In the genomic region with DNA sequence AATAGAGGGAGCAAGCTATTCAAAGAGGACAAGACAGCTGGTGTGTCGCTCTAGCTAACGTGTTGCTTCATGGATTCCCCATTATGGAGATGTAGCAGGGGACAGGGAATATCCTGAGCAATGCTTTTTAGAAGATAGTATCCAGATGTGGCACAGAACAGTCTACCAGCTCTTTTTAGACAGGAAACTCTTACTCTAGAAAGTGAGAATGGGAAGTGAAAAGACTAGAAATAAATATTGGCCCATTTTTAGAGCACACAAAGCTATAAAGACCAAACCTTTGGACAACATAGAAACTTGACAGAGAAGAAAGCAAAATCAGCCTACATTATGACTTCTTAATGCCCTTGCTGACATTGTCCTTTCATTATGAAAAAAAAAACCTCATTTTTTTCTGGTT, we compare ENCODE assay signal across 1 mouse cellular context.
TF ChIP-seq lines count a peak whose summit lies in the region.

No protein-coding gene starts in this region.

TF ChIP-seq in CH12.LX, 34 proteins besides CTCF, POLR2A, EP300 and RAD21 (continued from another document):
- TF ChIP-seq BHLHE40 (IDR thresholded peaks at IDR 0.05; ENCODE audit: low read depth, low read length) = peak; percentile 54; the same call in 1 of the 2 replicates
- 0 out of 2 replicates have a peak, but pooled peaks have one; percentile 22 for TF ChIP-seq ELF1 (IDR thresholded peaks at IDR 0.05; ENCODE audit: low read depth, low read length)
- TF ChIP-seq MEF2A (IDR thresholded peaks at IDR 0.05; ENCODE audit: borderline replicate concordance, low read depth, low read length) = peak; percentile 99
- no peak for TF ChIP-seq KAT2A (IDR thresholded peaks at IDR 0.05; ENCODE audit: insufficient replicate concordance, low read length)
- no peak for TF ChIP-seq MXI1 (IDR thresholded peaks at IDR 0.05; ENCODE audit: low read depth, low read length)
- no peak for TF ChIP-seq MAFK (IDR thresholded peaks at IDR 0.05; ENCODE audit: insufficient replicate concordance, low read length)
- no peak for TF ChIP-seq ZMIZ1 (IDR thresholded peaks at IDR 0.05; ENCODE audit: low read depth, low read length)
- TF ChIP-seq MAX (IDR thresholded peaks at IDR 0.05; ENCODE audit: low read length) = no peak
- TF ChIP-seq MAZ (IDR thresholded peaks at IDR 0.05; ENCODE audit: low read depth, low read length) = no peak
- TF ChIP-seq USF2 (conservative IDR thresholded peaks at IDR 0.05; ENCODE audit: low read depth, low read length) = no peak
- TF ChIP-seq MYC (IDR thresholded peaks at IDR 0.05; ENCODE audit: low read depth, low read length) = no peak
